Mouse (Mus musculus) common myeloid progenitor, adult 5-6 weeks (primary cell): Measurements from ENCODE around the gene Smim15. TPM values are rescaled to one million over a fixed set of nuclear protein-coding genes. Genes with fewer than 3 reads are reported as not detected.
A peak's percentile ranks its signal among the peaks of the same experiment; 100 is the strongest.

Source experiments
- ATAC-seq: replicated peaks from 2 replicates; pipeline ENCODE4 v1.8.0; 2016; ENCODE audit warnings: low read depth, mild to moderate bottlenecking, moderate TSS enrichment, inconsistent platforms; ENCODE audit not compliant: poor library complexity, severe bottlenecking
- total RNA-seq: library from RNA; stranded (forward); fragments of 200-1000, 187-1606 nt; gene quantifications from 2 replicates; pipeline ENCODE4 v1.2.3, GENCODE M21; 2017

Gene Smim15
- total RNA-seq, result 99.4 and 131 TPM in 2 replicates

- peak; percentile 78 for ATAC-seq
Measured at GRCm38 (mm10) chr13:108044222-108044941, at the start of gene Smim15. Smim15 (plus strand) TSS chr13:108044446.

DNA sequence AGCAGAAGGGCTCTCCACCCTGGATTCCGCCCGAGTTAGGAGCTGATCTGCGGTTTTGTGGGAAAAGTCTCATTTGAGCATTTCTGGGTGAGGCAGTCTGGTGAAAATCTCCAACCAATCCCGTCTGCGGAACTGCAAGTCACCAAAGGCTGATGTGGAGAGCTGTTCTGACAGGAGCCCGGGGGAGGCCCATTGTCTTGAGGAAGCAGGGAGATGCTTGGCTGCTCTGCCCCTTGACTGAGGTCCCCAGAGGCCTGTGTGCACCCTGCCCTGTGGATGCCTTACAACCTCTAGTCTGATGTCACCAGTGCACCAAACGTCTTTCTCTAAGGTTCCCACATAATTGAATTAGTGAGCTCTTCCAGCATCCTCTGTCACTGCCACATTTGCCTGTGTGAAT lies 49.0 kb upstream of the Smim15 start:
- ATAC-seq, result no peak

DNA sequence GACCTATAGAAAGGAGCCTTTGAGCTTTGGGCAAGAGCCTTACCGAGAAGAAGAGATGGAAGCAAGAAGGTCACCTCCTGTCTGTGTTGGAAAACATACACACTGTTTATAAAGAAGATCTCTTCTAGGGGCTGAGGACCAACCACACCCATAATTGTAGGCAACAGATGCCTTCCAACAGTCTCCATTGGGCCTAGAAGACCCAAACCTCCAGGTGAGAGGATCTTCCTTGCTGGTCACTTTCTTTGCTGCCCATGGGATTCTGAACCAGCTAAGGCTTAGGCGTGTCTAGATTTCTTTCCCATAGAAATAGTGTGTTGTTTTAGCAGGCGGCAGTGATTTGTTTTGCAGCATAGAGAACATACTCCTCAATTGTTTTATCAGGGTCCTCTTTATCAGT lies 47.9 kb upstream of the Smim15 start:
- no peak for ATAC-seq

DNA sequence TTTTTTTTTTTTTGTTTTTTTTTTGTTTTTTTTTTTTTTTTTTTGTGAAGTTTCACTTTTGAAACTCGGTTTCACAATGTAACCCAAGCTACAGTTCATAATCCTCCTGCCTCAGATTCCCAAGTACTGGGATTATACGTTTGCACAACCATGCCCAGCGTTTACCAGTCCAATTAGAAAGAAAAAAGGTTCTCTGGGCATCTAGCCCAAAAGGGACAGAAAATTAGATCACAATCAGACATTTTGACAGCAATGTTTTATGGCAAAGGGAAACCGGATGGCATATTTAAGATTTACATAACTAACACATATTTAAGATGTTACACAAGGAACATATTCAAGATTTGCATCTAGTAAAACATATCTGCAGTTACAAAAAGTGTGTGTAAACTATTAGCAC lies 36.4 kb upstream of the Smim15 start:
- ATAC-seq, result no peak

DNA sequence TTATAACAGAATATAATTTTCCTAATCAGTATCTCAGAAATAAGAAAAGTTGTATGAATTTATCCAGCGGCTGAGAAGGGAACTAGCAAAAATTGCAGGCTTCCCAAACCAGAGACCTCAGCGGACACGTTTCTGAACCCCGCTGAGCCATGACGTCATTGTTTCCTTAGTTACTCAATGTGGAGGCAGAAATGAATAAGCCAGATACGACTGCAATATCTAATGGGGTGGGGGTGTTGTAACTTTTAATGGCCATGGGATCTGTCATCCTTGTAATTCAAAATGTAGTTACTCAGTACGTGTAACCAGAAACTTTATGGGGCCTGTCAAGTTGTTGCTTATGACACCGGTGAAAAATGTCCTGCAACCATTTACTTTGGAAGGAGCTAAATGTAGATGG lies 31.1 kb upstream of the Smim15 start:
- no peak for ATAC-seq

- ATAC-seq, result no peak
Measured at GRCm38 (mm10) chr13:108013839-108014238, 30.4 kb upstream of the Smim15 start.

DNA sequence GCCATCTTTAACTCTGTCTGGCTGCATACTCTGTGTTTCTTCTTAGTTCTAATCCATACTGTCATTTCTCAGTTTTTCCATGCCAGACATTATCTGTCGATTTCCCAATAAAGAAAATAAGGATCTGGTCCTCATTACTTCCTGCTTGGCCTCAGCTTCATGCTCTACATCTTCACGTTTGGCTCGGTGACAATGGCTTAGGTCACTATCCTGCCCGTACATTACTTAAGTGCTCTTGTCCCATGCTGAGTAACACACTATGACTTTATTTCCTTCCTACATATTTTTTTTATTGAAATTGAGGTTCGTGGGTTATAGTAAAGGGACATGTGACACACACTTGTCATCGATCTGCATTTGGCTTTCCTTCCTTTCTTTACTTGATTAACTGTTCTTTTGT lies 29.1 kb upstream of the Smim15 start:
- no peak for ATAC-seq

GRCm38 (mm10) chr13:108017349-108017748 lies 26.9 kb upstream of the Smim15 start:
- no peak for ATAC-seq

DNA sequence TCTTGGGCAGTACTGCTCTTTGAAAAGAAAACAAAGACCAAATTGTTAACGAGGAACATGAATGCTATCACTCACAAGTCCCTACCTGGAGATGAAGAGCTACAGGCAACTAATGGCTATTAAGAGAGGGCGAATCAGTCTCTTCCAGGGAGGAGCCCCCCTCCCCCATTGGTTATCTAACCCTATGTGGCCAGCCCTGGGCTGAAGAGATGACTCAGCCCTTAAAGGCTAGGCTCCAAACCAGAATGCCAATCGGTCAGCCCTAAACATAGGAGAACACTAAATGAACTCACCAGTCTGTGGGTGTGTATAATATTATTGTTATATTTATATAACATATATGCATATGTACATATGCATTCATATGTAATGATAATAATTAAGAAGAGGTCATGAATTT lies 18.4 kb upstream of the Smim15 start:
- no peak for ATAC-seq

DNA sequence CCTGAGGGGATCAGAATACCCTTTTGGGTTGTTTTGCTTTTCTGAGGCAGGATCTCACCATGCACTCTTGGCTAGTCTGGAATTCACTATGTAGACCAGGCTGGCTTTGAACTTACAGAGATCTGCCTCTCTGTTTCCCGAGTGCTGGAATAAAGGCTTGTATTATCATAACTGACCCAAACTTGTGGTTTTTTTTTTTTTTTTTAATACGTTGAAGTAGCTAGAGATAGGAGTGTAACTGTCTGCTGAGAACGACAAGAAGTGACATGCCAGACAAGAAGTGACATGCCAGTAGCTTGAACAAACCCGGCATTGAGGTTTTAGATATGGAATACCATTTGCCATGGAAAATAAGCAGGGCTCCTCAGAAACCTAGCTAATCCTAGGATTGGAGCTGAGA lies 11.5 kb upstream of the Smim15 start:
- no peak for ATAC-seq

- no peak for ATAC-seq
Measured at GRCm38 (mm10) chr13:108039375-108039774, 4.9 kb upstream of the Smim15 start.

DNA sequence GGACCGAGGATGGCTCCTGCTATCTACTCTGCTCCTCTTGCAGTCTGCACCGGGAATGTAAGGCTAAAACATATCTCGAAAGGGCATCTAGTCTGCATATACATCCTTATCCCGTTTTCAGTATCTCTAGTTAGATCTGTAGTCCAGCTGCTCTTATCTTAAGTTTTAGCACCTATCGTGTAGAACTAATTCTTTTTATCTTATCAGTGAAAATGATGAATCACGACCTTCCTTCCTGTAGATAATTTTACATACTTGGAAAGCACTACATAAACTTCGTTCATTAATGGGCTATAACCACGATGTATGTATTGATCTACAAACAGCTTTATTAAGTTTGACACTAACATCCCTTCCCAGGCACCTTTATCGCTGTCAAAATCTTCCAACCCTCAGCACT lies 4.3 kb upstream of the Smim15 start:
- ATAC-seq, result no peak

- ATAC-seq, result no peak
Measured at GRCm38 (mm10) chr13:108040451-108040850, 3.8 kb upstream of the Smim15 start.

GRCm38 (mm10) chr13:108041358-108041757 lies 2.9 kb upstream of the Smim15 start:
- peak; percentile 80 for ATAC-seq

GRCm38 (mm10) chr13:108043431-108044221 lies 620 bp upstream of the Smim15 start:
- ATAC-seq, result no peak

GRCm38 (mm10) chr13:108045646-108046045 lies 1.4 kb downstream of the Smim15 start:
- no peak for ATAC-seq

DNA sequence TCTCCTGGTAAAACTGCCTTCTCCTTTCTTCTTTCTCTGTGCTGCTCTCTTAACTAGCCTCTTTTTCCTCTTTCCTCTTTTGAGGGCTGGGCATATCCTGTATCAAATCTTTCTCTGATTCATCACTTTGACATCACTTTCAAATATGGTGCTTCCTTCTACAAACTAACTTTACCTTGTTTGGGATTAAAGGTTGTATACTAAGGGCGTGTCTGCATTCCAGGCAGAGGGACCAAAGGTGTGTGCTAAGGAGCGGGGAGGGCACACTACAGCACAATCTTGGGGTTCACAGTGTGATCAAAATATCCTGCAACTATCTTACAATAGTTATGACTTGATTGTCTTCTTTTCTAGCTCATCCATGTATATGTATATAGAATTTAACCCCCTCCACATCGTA lies 1.8 kb downstream of the Smim15 start:
- no peak for ATAC-seq

DNA sequence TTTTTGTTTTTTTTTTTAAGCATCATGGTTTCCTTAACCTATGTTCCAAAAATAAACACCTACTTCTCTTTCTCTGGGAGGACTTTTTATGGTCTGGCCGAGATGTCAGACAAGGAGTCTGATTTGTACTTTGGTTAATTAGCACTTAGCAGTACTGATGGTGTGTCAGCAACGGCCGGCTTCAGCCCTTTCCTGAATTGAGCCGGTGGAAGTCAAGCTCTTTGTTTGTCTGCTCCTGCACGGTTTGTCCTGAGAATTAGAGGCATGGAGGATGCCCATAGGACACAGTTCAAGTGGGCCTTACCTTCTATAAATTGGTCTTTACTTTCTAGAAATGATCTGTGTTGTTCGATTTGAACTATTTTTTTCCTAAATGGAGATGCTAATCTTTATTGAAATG lies 2.6 kb downstream of the Smim15 start:
- no peak for ATAC-seq

DNA sequence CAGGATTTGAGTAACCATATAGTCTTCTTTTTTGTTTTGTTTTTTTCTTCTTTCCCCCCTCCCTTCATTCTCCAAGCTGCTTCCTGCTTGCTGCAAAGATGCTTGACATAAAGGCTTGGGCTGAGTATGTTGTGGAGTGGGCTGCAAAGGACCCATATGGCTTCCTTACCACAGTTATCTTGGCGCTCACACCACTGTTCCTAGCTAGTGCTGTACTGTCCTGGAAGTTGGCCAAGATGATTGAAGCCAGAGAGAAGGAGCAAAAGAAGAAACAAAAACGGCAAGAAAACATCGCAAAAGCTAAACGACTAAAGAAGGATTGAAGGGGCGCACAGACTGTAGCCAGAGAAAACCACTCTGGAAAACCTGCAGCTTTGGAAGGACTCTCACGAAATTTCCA lies 3.1 kb downstream of the Smim15 start:
- no peak for ATAC-seq

DNA sequence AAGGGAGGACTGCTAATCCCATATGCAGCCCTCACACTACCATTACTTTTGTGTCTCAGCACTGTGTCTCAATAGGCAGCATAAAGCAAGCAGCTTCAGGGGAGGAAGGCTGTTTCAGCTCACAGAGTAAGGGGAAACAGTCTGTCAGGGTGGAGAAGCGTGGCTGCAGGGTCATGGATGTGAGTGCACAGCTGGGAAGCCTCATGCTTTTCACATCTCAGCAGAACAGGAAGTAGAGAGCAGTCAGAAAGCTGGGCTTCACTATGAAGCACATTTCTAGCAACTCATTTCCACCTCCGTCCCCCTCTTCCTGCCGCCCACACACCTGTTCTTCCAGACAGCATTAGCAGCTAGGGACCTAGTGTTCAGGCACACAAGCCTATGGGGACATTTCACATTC lies 12.7 kb downstream of the Smim15 start:
- ATAC-seq, result peak; percentile 68

- no peak for ATAC-seq
Measured at GRCm38 (mm10) chr13:108060286-108060885, 16.1 kb downstream of the Smim15 start.
